Mouse (Mus musculus): ENCODE data around the gene A4gnt. TPM values are rescaled to one million over a fixed set of nuclear protein-coding genes. Genes with fewer than 3 reads are reported as not detected.

The A4gnt gene
- polyA plus RNA-seq, 1 experiment from 2014 or later = not detected

GRCm38 (mm10) chr9:99639957-99640356 is 27.7 kb downstream of the A4gnt start:
- ATAC-seq (ENCODE audit: insufficient read depth, low FRiP score, low TSS enrichment) (no peak), DNase-seq (ENCODE audit: low spot score) (no peak)
- no peak overlapping the region for H3K4me3 ChIP-seq (ENCODE audit: low read depth, low read length)
- peaks cover 16% of the 10 kb centered on the region for H3K36me3 ChIP-seq (ENCODE audit: control insufficient read depth, insufficient read depth, low read length)
- H3K27me3 ChIP-seq (ENCODE audit: control insufficient read depth, insufficient read depth, low read length) = no peaks in the 10 kb centered on the region
- no peak overlapping the region for H3K4me2 ChIP-seq (ENCODE audit: low read depth)
- no peaks in the 10 kb centered on the region for H3K4me1 ChIP-seq (ENCODE audit: control insufficient read depth, insufficient read depth, low read length)
- H3K9ac ChIP-seq (ENCODE audit: low read length) = no peak overlapping the region
- no peak overlapping the region for H3K27ac ChIP-seq (ENCODE audit: low read depth, low read length)
- WGBS = 92% methylated on average over 5 of the region's 5 CpGs
- no peaks in the 10 kb centered on the region for H3K9me3 ChIP-seq (ENCODE audit: control insufficient read depth, low read length)

GRCm38 (mm10) chr9:99645416-99645815 is 33.1 kb downstream of the A4gnt start:
- WGBS = 85% methylated on average over 6 of the region's 6 CpGs
- Histone ChIP-seq H3K9me3 (ENCODE audit: control insufficient read depth, low read length) (no peaks in the 10 kb centered on the region), H3K27me3 (ENCODE audit: control insufficient read depth, insufficient read depth, low read length) (no peaks in the 10 kb centered on the region), H3K36me3 (ENCODE audit: control insufficient read depth, insufficient read depth, low read length) (peaks cover 15% of the 10 kb centered on the region), H3K27ac (ENCODE audit: low read depth, low read length) (no peak overlapping the region), H3K4me1 (ENCODE audit: control insufficient read depth, insufficient read depth, low read length) (no peaks in the 10 kb centered on the region), H3K9ac (ENCODE audit: low read length) (no peak overlapping the region), H3K4me2 (ENCODE audit: low read depth) (no peak overlapping the region), H3K4me3 (ENCODE audit: low read depth, low read length) (no peak overlapping the region)
- no peak for ATAC-seq (ENCODE audit: insufficient read depth, low FRiP score, low TSS enrichment)
- DNase-seq (ENCODE audit: low spot score) = no peak

GRCm38 (mm10) chr9:99646102-99646501 is 33.8 kb downstream of the A4gnt start:
- no peak overlapping the region for H3K9ac ChIP-seq (ENCODE audit: low read length)
- no peak overlapping the region for H3K27ac ChIP-seq (ENCODE audit: low read depth, low read length)
- no peaks in the 10 kb centered on the region for H3K27me3 ChIP-seq (ENCODE audit: control insufficient read depth, insufficient read depth, low read length)
- H3K4me3 ChIP-seq (ENCODE audit: low read depth, low read length) = no peak overlapping the region
- peaks cover 18% of the 10 kb centered on the region for H3K36me3 ChIP-seq (ENCODE audit: control insufficient read depth, insufficient read depth, low read length)
- H3K4me1 ChIP-seq (ENCODE audit: control insufficient read depth, insufficient read depth, low read length) = no peaks in the 10 kb centered on the region
- H3K4me2 ChIP-seq (ENCODE audit: low read depth) = no peak overlapping the region
- DNase-seq (ENCODE audit: low spot score) (no peak), ATAC-seq (ENCODE audit: insufficient read depth, low FRiP score, low TSS enrichment) (no peak)
- H3K9me3 ChIP-seq (ENCODE audit: control insufficient read depth, low read length) = no peaks in the 10 kb centered on the region
- 94% methylated on average over 6 of the region's 6 CpGs for WGBS

DNA sequence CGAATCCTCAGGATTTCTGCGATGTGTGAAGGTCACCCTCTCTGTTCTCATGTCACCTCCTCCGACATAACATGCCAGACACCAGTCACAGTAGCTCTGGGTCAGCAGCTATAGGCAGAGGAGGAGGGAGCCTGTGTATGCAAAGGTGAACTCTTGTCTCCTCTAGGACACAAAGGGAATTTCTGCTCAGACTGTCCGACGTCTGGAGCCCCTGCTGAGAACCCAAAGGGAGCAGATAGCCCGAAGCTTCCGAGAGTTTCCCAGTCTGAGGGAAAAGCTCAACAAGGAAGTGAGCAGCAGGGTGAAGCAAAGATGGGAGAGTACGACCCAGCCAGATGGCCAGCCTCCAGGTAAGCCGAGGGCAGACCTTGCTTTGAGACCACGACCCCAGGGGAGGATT is 48.5 kb downstream of the A4gnt start:
- Histone ChIP-seq H3K36me3 (ENCODE audit: control insufficient read depth, insufficient read depth, low read length) (0 out of 2 replicates have a peak, but pooled peaks cover 4% of the 10 kb centered on the region), H3K4me3 (ENCODE audit: low read depth, low read length) (no peak overlapping the region), H3K9me3 (ENCODE audit: control insufficient read depth, low read length) (no peaks in the 10 kb centered on the region), H3K27me3 (ENCODE audit: control insufficient read depth, insufficient read depth, low read length) (no peaks in the 10 kb centered on the region), H3K4me2 (ENCODE audit: low read depth) (no peak overlapping the region), H3K4me1 (ENCODE audit: control insufficient read depth, insufficient read depth, low read length) (no peaks in the 10 kb centered on the region), H3K27ac (ENCODE audit: low read depth, low read length) (no peak overlapping the region), H3K9ac (ENCODE audit: low read length) (no peak overlapping the region)
- 79% methylated on average over 10 of the region's 10 CpGs for WGBS
- DNase-seq (ENCODE audit: low spot score) (no peak), ATAC-seq (ENCODE audit: insufficient read depth, low FRiP score, low TSS enrichment) (no peak)

DNA sequence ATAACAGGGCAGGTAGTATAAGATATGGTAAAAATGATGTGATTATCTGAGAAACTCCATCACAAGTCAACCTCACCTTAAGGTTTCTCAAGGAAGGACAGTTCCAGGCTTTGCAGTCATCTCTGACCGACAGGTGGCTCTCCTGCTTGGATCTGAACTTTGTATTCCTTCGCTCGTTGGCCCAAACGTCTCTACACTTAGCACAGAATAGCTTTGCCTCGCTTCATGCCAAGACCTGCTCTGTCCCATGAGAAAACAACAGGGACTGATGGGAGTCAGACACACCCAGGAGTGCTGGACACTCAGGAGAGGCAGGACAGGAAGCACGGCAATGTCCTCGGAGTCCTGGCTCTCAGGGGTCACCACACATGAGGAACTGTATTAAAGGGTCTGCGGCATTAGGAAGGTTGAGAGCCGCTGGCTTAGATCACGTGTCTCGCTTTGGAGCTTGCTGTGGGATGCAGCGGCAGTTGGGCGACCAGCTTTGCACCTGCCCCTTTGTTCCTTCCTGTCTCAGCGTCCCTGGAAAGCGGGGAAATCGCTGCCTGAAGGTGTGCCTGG is 49.4 kb downstream of the A4gnt start:
- Histone ChIP-seq H3K9me3 (ENCODE audit: control insufficient read depth, low read length) (no peaks in the 10 kb centered on the region), H3K4me1 (ENCODE audit: control insufficient read depth, insufficient read depth, low read length) (no peaks in the 10 kb centered on the region), H3K36me3 (ENCODE audit: control insufficient read depth, insufficient read depth, low read length) (peaks cover 4% of the 10 kb centered on the region; the same call in 1 of the 2 replicates), H3K27ac (ENCODE audit: low read depth, low read length) (no peak overlapping the region), H3K27me3 (ENCODE audit: control insufficient read depth, insufficient read depth, low read length) (no peaks in the 10 kb centered on the region), H3K4me3 (ENCODE audit: low read depth, low read length) (no peak overlapping the region), H3K4me2 (ENCODE audit: low read depth) (no peak overlapping the region), H3K9ac (ENCODE audit: low read length) (no peak overlapping the region)
- WGBS = 83% methylated on average over 16 of the region's 16 CpGs
- ATAC-seq (ENCODE audit: insufficient read depth, low FRiP score, low TSS enrichment) (no peak), DNase-seq (ENCODE audit: low spot score) (no peak)

DNA sequence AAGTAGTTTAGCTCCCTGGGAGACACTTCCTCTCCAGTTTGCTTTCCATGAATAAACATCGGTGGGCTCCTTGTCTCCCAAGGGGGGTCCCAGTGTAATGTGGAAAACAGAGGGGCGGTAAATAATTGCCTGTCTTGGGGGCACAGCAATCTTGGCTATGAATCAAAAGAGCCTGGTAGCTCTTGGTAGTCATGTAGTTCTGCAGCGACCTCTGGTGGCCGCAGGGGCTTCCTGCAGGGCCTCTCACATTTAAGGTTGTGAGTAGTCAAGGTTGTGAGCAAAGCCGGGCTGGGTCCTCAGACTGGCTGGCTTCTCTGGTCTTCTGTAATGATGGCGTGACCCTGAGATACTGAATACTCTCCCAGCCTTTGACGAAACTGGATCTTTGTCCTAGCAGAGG is 50.1 kb downstream of the A4gnt start:
- no peaks in the 10 kb centered on the region for H3K27me3 ChIP-seq (ENCODE audit: control insufficient read depth, insufficient read depth, low read length)
- H3K27ac ChIP-seq (ENCODE audit: low read depth, low read length) = no peak overlapping the region
- WGBS = 29% methylated on average over 7 of the region's 7 CpGs
- peak; percentile 83 for DNase-seq (ENCODE audit: low spot score)
- no peak overlapping the region for H3K4me3 ChIP-seq (ENCODE audit: low read depth, low read length)
- no peak for ATAC-seq (ENCODE audit: insufficient read depth, low FRiP score, low TSS enrichment)
- H3K4me2 ChIP-seq (ENCODE audit: low read depth) = no peak overlapping the region
- no peaks in the 10 kb centered on the region for H3K4me1 ChIP-seq (ENCODE audit: control insufficient read depth, insufficient read depth, low read length)
- H3K9ac ChIP-seq (ENCODE audit: low read length) = no peak overlapping the region
- H3K36me3 ChIP-seq (ENCODE audit: control insufficient read depth, insufficient read depth, low read length) = peaks cover 5% of the 10 kb centered on the region
- H3K9me3 ChIP-seq (ENCODE audit: control insufficient read depth, low read length) = no peaks in the 10 kb centered on the region

- Histone ChIP-seq H3K4me1 (ENCODE audit: control insufficient read depth, insufficient read depth, low read length) (no peaks in the 10 kb centered on the region), H3K36me3 (ENCODE audit: control insufficient read depth, insufficient read depth, low read length) (peaks cover 9% of the 10 kb centered on the region), H3K9ac (ENCODE audit: low read length) (no peak overlapping the region), H3K27me3 (ENCODE audit: control insufficient read depth, insufficient read depth, low read length) (no peaks in the 10 kb centered on the region), H3K4me2 (ENCODE audit: low read depth) (no peak overlapping the region), H3K27ac (ENCODE audit: low read depth, low read length) (no peak overlapping the region), H3K9me3 (ENCODE audit: control insufficient read depth, low read length) (no peaks in the 10 kb centered on the region), H3K4me3 (ENCODE audit: low read depth, low read length) (no peak overlapping the region)
- WGBS = 89% methylated on average over 10 of the region's 10 CpGs
- DNase-seq (ENCODE audit: low spot score) (no peak), ATAC-seq (ENCODE audit: insufficient read depth, low FRiP score, low TSS enrichment) (no peak)
These were observed 50.6 kb downstream of the A4gnt start for GRCm38 (mm10) chr9:99662887-99663286.

DNA sequence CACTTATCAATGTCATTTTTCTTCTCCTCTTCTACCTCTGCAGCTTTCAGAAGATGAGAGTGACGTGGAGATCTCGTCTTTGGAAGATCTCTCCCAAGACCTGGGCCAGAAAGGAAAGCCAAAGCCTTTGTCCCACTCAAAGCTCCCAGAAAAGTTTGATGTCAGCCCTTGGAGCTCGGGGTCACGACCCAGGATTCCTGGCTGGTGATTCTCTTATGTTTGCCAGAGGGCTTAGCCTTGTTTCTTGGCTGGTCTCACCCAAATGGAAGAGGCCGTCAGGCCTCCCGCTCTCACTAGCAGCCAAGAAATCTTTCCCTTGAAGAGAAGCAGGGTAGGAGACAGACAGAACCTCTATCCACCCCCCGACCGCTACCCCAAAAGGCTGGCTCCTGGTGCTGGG is 55.3 kb downstream of the A4gnt start:
- DNase-seq (ENCODE audit: low spot score) = no peak
- peaks cover 19% of the 10 kb centered on the region for H3K36me3 ChIP-seq (ENCODE audit: control insufficient read depth, insufficient read depth, low read length)
- 93% methylated on average over 8 of the region's 8 CpGs for WGBS

GRCm38 (mm10) chr9:99671603-99672002 is 59.3 kb downstream of the A4gnt start:
- Histone ChIP-seq H3K36me3 (ENCODE audit: control insufficient read depth, insufficient read depth, low read length) (peaks cover 15% of the 10 kb centered on the region), H3K4me3 (ENCODE audit: low read depth, low read length) (no peak overlapping the region), H3K9me3 (ENCODE audit: control insufficient read depth, low read length) (no peaks in the 10 kb centered on the region; the same call in 1 of the 2 replicates), H3K27me3 (ENCODE audit: control insufficient read depth, insufficient read depth, low read length) (no peaks in the 10 kb centered on the region), H3K27ac (ENCODE audit: low read depth, low read length) (no peak overlapping the region), H3K4me2 (ENCODE audit: low read depth) (no peak overlapping the region), H3K9ac (ENCODE audit: low read length) (no peak overlapping the region), H3K4me1 (ENCODE audit: control insufficient read depth, insufficient read depth, low read length) (no peaks in the 10 kb centered on the region)
- DNase-seq (ENCODE audit: low spot score) (no peak), ATAC-seq (ENCODE audit: insufficient read depth, low FRiP score, low TSS enrichment) (no peak)
- 53% methylated on average over 2 of the region's 2 CpGs for WGBS

More for the DNA sequence above, 55.3 kb downstream of the A4gnt start:
- Histone ChIP-seq H3K4me1 (ENCODE audit: control insufficient read depth, insufficient read depth, low read length) (no peaks in the 10 kb centered on the region), H3K9ac (ENCODE audit: low read length) (no peak overlapping the region), H3K27ac (ENCODE audit: low read depth, low read length) (no peak overlapping the region), H3K9me3 (ENCODE audit: control insufficient read depth, low read length) (no peaks in the 10 kb centered on the region; the same call in 1 of the 2 replicates), H3K27me3 (ENCODE audit: control insufficient read depth, insufficient read depth, low read length) (no peaks in the 10 kb centered on the region), H3K4me2 (ENCODE audit: low read depth) (no peak overlapping the region), H3K4me3 (ENCODE audit: low read depth, low read length) (no peak overlapping the region)
- no peak for ATAC-seq (ENCODE audit: insufficient read depth, low FRiP score, low TSS enrichment)

Measured in neural tube, embryonic 11.5 days (tissue).